Mouse (Mus musculus) limb, embryonic 11.5 days (tissue): ENCODE data around the gene Guk1. TPM values are rescaled to one million over a fixed set of nuclear protein-coding genes. Genes with fewer than 3 reads are reported as not detected.
A peak's percentile ranks its signal among the peaks of the same experiment; 100 is the strongest.
"Not testable (repeated sequence)": the region's sequence is repeated elsewhere in the genome, so short reads cannot be mapped to it uniquely, and the experiment has no call there.

Experiments
- ATAC-seq: fragments of 200-750 bp; cut with Nextera tagmentation; 2 replicates; pipeline ENCODE4 v1.8.0; 2017; ENCODE audit warnings: low read depth; ENCODE audit not compliant: insufficient number of reproducible peaks, low FRiP score, low TSS enrichment
- DNase-seq: peaks from one replicate; pipeline ENCODE4 v3.0.0-alpha.2; 2015; ENCODE audit warnings: low spot score
- H3K27ac ChIP-seq: fragments of 300-500 bp; sonication (generic); replicated peaks from 2 replicates; pipeline ENCODE4 v1.5.1; 2014; ENCODE audit warnings: low read depth, mild to moderate bottlenecking, low read length
- H3K27me3 ChIP-seq: fragments of 300-500 bp; sonication (generic); 2 replicates; pipeline ENCODE4 v1.6.1; 2014; ENCODE audit warnings: mild to moderate bottlenecking, low read length, mixed read lengths; ENCODE audit not compliant: control insufficient read depth, insufficient read depth
- H3K36me3 ChIP-seq: fragments of 300-500 bp; sonication (generic); 2 replicates; pipeline ENCODE4 v1.6.1; 2014; ENCODE audit warnings: mild to moderate bottlenecking, low read length, moderate library complexity, mixed read lengths; ENCODE audit not compliant: control insufficient read depth, insufficient read depth
- H3K4me1 ChIP-seq: fragments of 300-500 bp; sonication (generic); 2 replicates; pipeline ENCODE4 v1.6.1; 2014; ENCODE audit warnings: low read length, mixed read lengths; ENCODE audit not compliant: control insufficient read depth, insufficient read depth
- H3K4me2 ChIP-seq: fragments of 300-500 bp; sonication (generic); 2 replicates; pipeline ENCODE4 v1.6.1; 2014; ENCODE audit warnings: low read depth, mild to moderate bottlenecking, moderate library complexity; ENCODE audit not compliant: severe bottlenecking
- H3K4me3 ChIP-seq: fragments of 300-500 bp; sonication (generic); 2 replicates; pipeline ENCODE4 v1.5.1; 2014; ENCODE audit warnings: low read depth, low read length
- H3K9ac ChIP-seq: fragments of 300-500 bp; sonication (generic); 2 replicates; pipeline ENCODE4 v1.6.1; 2014; ENCODE audit warnings: mild to moderate bottlenecking, low read length
- H3K9me3 ChIP-seq: fragments of 300-500 bp; sonication (generic); 2 replicates; pipeline ENCODE4 v1.6.1; 2016; ENCODE audit warnings: low read length; ENCODE audit not compliant: control insufficient read depth
- WGBS: fragments of 180-500 bp; shearing (Covaris S2); extraction: QIAGEN DNeasy Blood & Tissue Kit; methylation state at CpG from one replicate; pipeline ENCODE4 v1.1.7; 2014; 5-methylcytosine and 5-hydroxymethylcytosine counted together
- polyA plus RNA-seq: library from polyadenylated mRNA; unstranded; fragments of >200 nt; fragmentation: Nextera tagmentation; extraction: Ambion mirVana; gene quantifications from 2 replicates; pipeline ENCODE4 v1.2.1, GENCODE M21; 2014

The Guk1 gene
- polyA plus RNA-seq, 1 experiment from 2014 or later, result 149 TPM

DNA sequence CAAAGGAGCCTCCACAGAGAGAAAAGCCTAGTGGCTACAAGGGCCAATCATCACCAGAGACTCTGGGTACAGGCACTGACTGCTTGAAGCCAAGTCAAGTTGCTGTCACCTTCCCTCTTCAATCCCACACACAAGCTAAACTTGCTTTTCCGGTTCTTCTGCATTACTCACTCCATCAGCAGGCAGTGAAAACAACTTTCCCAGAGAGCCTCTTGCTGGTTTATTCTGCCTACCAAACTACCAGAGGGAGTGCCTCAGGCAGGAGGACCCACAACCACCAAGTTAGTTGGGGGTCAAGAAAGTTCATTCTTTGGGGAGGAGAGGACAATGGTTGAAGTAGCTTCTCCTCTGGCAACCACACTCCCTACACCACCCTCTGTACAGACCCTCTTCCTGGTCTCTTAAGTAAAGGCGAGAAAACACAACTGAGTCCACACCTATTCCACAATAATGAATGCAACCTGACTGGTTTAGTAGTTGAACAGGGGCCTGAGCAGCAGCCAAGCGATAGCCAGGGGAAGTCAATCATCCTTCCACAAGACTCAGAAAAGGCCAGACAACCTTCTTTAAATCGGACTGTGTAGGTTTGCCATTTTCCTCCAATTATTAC, 26.5 kb upstream of the Guk1 start:
- H3K4me3 ChIP-seq, result no peak overlapping the region
- H3K4me1 ChIP-seq, result no peaks in the 10 kb centered on the region
- DNase-seq, result no peak
- H3K4me2 ChIP-seq, result no peak overlapping the region
- no peak overlapping the region for H3K27ac ChIP-seq
- 83% methylated on average over 4 of the region's 4 CpGs for WGBS
- H3K36me3 ChIP-seq, result peaks cover 10% of the 10 kb centered on the region; the same call in 1 of the 2 replicates
- no peak overlapping the region for H3K9ac ChIP-seq
- H3K9me3 ChIP-seq, result no peaks in the 10 kb centered on the region
- ATAC-seq, result no peak
- no peaks in the 10 kb centered on the region for H3K27me3 ChIP-seq

DNA sequence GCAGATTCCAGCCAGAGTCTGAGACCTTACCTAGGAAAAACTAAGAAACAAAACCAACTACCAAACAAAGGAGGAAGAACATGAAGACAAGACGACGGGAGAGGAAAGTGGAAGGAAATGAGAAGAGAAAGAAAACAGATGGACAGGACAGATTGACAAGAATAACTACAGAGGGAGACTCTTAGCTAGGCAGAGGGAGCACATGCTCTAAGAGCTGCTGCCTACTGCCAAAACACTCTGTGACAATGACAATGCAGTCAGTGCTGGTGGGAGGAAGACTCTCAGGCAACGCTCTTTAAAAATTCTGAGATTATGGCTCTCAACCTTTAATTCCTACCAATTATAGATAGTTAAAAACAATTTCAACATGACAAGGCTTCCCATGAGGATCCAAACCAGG, 24.9 kb upstream of the Guk1 start:
- ATAC-seq (no peak), DNase-seq (no peak)
- WGBS, result 91% methylated on average over 3 of the region's 3 CpGs
- Histone ChIP-seq H3K36me3 (peaks cover 15% of the 10 kb centered on the region; the same call in 1 of the 2 replicates), H3K27ac (no peak overlapping the region), H3K4me1 (no peaks in the 10 kb centered on the region), H3K9ac (no peak overlapping the region), H3K4me2 (no peak overlapping the region), H3K9me3 (no peaks in the 10 kb centered on the region), H3K4me3 (no peak overlapping the region), H3K27me3 (no peaks in the 10 kb centered on the region)

DNA sequence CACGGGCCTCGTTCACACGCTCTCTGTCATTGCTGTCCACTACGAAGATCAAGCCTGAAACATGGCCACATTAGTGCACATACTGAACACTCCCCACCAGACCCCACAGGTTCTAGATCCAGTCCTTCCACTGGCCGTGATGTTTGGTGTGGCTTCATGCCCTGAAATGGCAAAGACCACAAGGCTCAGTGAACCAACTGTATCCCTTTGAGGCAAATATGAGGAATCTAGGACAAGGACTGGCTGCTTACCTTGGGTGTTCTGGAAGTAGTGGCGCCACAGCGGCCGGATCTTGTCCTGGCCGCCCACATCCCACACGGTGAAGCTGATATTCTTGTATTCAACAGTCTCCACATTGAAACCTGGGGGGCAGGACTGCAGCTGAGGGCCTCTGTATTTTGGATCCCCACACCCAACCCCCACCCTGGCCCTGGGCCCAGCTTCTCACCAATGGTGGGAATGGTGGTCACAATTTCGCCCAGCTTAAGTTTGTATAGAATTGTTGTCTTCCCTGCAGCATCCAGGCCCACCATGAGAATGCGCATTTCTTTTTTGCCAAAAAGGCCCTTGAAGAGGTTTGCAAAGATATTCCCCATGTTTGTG, 21.0 kb upstream of the Guk1 start:
- DNase-seq, result no peak
- no peak for ATAC-seq
- H3K4me2 ChIP-seq, result no peak overlapping the region
- no peak overlapping the region for H3K27ac ChIP-seq
- peaks cover 8% of the 10 kb centered on the region; the same call in 1 of the 2 replicates for H3K4me1 ChIP-seq
- peaks cover 13% of the 10 kb centered on the region; the same call in 1 of the 2 replicates for H3K36me3 ChIP-seq
- 95% methylated on average over 12 of the region's 12 CpGs for WGBS
- no peak overlapping the region for H3K9ac ChIP-seq
- H3K4me3 ChIP-seq, result no peak overlapping the region
- no peaks in the 10 kb centered on the region for H3K9me3 ChIP-seq
- H3K27me3 ChIP-seq, result no peaks in the 10 kb centered on the region

DNA sequence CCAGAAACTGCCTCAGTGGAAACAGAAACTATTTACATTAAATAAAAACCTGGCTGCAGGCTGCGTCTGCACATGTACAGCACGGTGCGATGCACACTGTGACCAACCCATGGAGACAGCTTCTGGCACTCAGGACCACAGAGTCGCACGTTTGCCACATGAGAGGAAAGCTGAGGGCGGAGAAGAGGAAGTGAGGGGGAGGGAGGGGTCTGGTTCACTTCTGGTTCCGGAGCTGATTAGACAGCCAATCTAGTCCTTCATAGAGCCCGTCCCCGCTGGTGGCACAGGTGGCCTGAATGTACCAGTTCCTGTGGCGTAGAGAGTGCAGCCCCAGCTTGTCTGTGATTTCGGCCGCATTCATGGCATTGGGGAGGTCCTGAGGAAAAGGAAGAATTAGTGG, 20.3 kb upstream of the Guk1 start:
- 87% methylated on average over 12 of the region's 12 CpGs for WGBS
- H3K27me3 ChIP-seq, ATAC-seq, H3K9me3 ChIP-seq, H3K4me1 ChIP-seq, H3K4me2 ChIP-seq, DNase-seq, H3K9ac ChIP-seq, H3K27ac ChIP-seq, H3K4me3 ChIP-seq: not testable (repeated sequence)
- peaks cover 10% of the 10 kb centered on the region; the same call in 1 of the 2 replicates for H3K36me3 ChIP-seq

DNA sequence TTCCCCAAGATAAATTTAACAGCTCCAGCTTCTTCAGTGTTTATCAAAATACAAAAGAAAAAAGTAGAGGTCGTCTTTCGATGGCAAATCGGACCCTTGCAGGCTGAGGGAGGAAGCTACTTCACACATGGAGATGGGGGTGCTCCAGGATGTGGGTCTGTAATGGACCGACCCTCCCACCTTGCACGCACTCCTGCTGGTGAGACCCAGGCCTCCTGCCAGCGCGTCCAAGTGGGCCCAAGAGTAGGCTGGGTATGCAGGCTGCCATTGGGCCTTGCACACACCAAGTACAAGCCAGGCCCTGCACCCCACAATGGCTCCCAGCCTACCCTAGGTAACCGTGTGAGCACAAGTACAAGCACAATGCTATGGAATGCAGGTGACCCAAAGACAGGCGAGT, 19.5 kb upstream of the Guk1 start:
- H3K36me3 ChIP-seq, result peaks cover 10% of the 10 kb centered on the region; the same call in 1 of the 2 replicates
- H3K9ac ChIP-seq, H3K4me3 ChIP-seq, H3K27ac ChIP-seq, H3K27me3 ChIP-seq, H3K4me2 ChIP-seq, ATAC-seq, H3K9me3 ChIP-seq, H3K4me1 ChIP-seq, DNase-seq: not testable (repeated sequence)
- 96% methylated on average over 9 of the region's 9 CpGs for WGBS

DNA sequence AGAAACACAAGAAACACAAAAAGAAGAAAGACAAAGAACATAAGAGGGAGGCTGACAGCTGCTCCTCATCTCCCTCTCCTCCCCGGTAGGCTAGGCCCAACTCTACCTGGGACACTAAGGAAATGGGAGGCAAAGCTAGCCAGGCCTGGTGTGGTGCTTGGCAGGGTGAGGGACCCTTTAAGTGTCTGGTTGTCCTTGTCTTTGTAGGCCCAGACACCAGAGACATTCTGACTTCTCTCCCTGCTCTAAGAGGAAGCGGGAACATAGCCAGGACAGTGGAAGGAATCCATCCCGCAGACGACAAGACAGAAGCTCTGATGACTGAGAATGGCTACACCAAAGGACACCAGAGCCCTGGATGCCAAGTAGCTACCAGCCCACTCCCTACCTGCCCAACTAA, 18.0 kb upstream of the Guk1 start:
- Histone ChIP-seq H3K27me3 (no peaks in the 10 kb centered on the region), H3K9ac (no peak overlapping the region), H3K4me3 (no peak overlapping the region), H3K4me1 (peaks cover 8% of the 10 kb centered on the region; the same call in 1 of the 2 replicates), H3K9me3 (no peaks in the 10 kb centered on the region), H3K36me3 (peaks cover 16% of the 10 kb centered on the region), H3K4me2 (no peak overlapping the region), H3K27ac (no peak overlapping the region)
- ATAC-seq, result no peak
- DNase-seq, result no peak
- WGBS, result 93% methylated on average over 4 of the region's 4 CpGs

DNA sequence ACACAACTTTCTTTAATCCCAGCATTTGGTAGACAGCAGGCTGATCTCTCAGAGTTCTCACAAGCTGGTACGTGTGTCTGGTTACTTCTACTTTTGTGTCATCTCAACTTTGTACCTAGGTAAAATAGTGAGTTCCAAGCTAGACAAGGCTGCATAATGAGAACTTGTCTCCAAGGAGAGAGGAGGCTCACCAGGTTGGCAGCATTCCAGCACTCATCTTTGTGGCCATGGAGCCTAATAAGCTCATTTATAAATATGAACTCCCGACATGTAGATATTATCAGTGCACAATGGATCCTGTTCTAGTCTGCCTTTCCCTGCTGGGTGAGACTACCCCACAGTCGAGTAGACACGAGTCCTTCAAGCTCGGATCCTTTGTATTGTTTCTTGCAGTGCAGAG, 17.6 kb upstream of the Guk1 start:
- DNase-seq, result no peak
- Histone ChIP-seq H3K36me3 (peaks cover 16% of the 10 kb centered on the region), H3K4me1 (peaks cover 8% of the 10 kb centered on the region; the same call in 1 of the 2 replicates), H3K4me3 (no peak overlapping the region; the same call in 1 of the 2 replicates), H3K27me3 (no peaks in the 10 kb centered on the region), H3K27ac (no peak overlapping the region), H3K9ac (no peak overlapping the region), H3K9me3 (no peaks in the 10 kb centered on the region), H3K4me2 (peak overlapping the region; percentile 84; the same call in 1 of the 2 replicates)
- 88% methylated on average over 5 of the region's 5 CpGs for WGBS
- no peak for ATAC-seq

DNA sequence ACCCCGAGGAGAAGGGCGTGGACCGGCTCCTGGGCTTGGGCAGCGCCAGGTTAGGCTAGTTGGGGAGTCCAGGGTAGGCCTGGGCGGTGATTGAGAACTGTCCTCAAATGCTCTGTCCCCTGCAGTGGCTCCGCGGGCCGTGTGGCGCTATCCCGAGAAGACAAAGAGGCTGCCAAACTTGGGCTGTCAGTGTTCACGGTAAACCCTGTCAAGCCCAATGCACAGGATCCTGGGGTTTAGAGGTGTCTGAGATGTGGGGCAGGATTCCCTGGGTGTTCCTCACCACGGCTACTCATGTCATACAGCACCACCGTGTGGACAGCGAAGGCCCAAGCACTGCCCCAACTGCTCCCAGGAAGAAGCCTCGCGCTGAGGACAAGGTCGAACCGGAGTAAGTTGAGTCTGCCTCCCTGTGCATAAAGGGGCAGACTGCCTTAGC, 17.0 kb upstream of the Guk1 start:
- H3K4me1 ChIP-seq, result peaks cover 8% of the 10 kb centered on the region; the same call in 1 of the 2 replicates
- 14% methylated on average over 18 of the region's 18 CpGs for WGBS
- ATAC-seq (peak; percentile 45), DNase-seq (peak; percentile 78)
- H3K27ac ChIP-seq, result peak overlapping the region; percentile 42; the same call in 1 of the 2 replicates
- peak overlapping the region; percentile 87 for H3K9ac ChIP-seq
- H3K4me2 ChIP-seq, result peak overlapping the region; percentile 84
- H3K9me3 ChIP-seq, result no peaks in the 10 kb centered on the region
- peak overlapping the region; percentile 90 for H3K4me3 ChIP-seq
- H3K36me3 ChIP-seq, result peaks cover 20% of the 10 kb centered on the region
- H3K27me3 ChIP-seq, result no peaks in the 10 kb centered on the region
